In genomic region chr11:70228828-70229227, GRCm38 (mm10) we compare ENCODE assay signal across 8 mouse cellular contexts. TPM values are rescaled to one million over a fixed set of nuclear protein-coding genes. Genes with fewer than 3 reads are reported as not detected.
A peak's percentile ranks its signal among the peaks of the same experiment; 100 is the strongest.
DNase-seq lines count a peak whose midpoint lies in the region; ATAC-seq and TF ChIP-seq lines count a peak whose summit lies in the region.

No protein-coding gene starts in this region.

- peaks cover 84% of the 10 kb centered on the region for H3K27me3 ChIP-seq in embryonic facial prominence, embryonic 10.5 days (replicated peaks; ENCODE audit: low read depth, poor library complexity, severe bottlenecking)
- H3K27me3 ChIP-seq in kidney, adult 2 months (replicated peaks; ENCODE audit: control insufficient read depth, insufficient read depth, low read length): no peaks in the 10 kb centered on the region
- H3K27me3 ChIP-seq in liver, embryonic 14.5 days (ENCODE audit: control insufficient read depth, insufficient read depth, low read length): peaks cover 20% of the 10 kb centered on the region
- no peaks in the 10 kb centered on the region; the same call in 1 of the 2 replicates for H3K27me3 ChIP-seq in stomach, postnatal 0 days (ENCODE audit: control insufficient read depth, insufficient read depth, low read length)

- peak overlapping the region; percentile 19; the same call in 1 of the 2 replicates for H3K27ac ChIP-seq in embryonic facial prominence, embryonic 10.5 days (replicated peaks)
- peak overlapping the region; percentile 57; the same call in 1 of the 2 replicates for H3K27ac ChIP-seq in kidney, adult 2 months (ENCODE audit: insufficient read depth, low read depth, low read length)
- H3K27ac ChIP-seq in liver, embryonic 14.5 days: no peak overlapping the region; the same call in 1 of the 2 replicates
- H3K27ac ChIP-seq in stomach, postnatal 0 days (replicated peaks): peak overlapping the region; percentile 70

- TF ChIP-seq POLR2A in kidney, adult 2 months (IDR thresholded peaks at IDR 0.05; ENCODE audit: low read depth, low read length): no peak

- H3K4me3 ChIP-seq in embryonic facial prominence, embryonic 10.5 days: peak overlapping the region; percentile 47
- H3K4me3 ChIP-seq in kidney, adult 2 months (ENCODE audit: insufficient read depth, low read depth, low read length): peak overlapping the region; percentile 49
- peak overlapping the region; percentile 38 to 56 for H3K4me3 ChIP-seq in liver, embryonic 14.5 days (ENCODE audit: insufficient read depth in 1 of 2, low read depth in 2 of 2, low read length in 2 of 2)
- peak overlapping the region; percentile 39 for H3K4me3 ChIP-seq in stomach, postnatal 0 days (ENCODE audit: low read depth, low read length)

- 2% methylated on average over 19 of the region's 19 CpGs for WGBS in embryonic facial prominence, embryonic 10.5 days
- WGBS in kidney, adult 2 months: 2% methylated on average over 19 of the region's 19 CpGs
- WGBS in liver, embryonic 14.5 days (ENCODE audit: insufficient replicate concordance): under 1% methylated on average over 19 of the region's 19 CpGs
- 1% methylated on average over 19 of the region's 19 CpGs for WGBS in stomach, postnatal 0 days

- H3K4me2 ChIP-seq in liver, embryonic 14.5 days (ENCODE audit: low read depth): peak overlapping the region; percentile 87
- peak overlapping the region; percentile 48 for H3K4me2 ChIP-seq in stomach, postnatal 0 days (replicated peaks; ENCODE audit: low read depth)

- TF ChIP-seq EP300 in liver, embryonic 14.5 days (IDR thresholded peaks at IDR 0.05; ENCODE audit: low read depth): no peak
- no peak for TF ChIP-seq EP300 in stomach, postnatal 0 days (optimal IDR thresholded peaks at IDR 0.05)

- TF ChIP-seq CTCF in kidney, adult 2 months (conservative IDR thresholded peaks at IDR 0.05; ENCODE audit: insufficient read depth, insufficient read length, low read depth, low read length): no peak
- no peak for TF ChIP-seq CTCF in liver, embryonic 14.5 days (IDR thresholded peaks at IDR 0.05; ENCODE audit: low read depth)
- peak; percentile 18; the same call in 1 of the 2 replicates for TF ChIP-seq CTCF in stomach, postnatal 0 days (IDR thresholded peaks at IDR 0.05; ENCODE audit: low read depth)

- H3K4me1 ChIP-seq in embryonic facial prominence, embryonic 10.5 days: peaks cover 57% of the 10 kb centered on the region
- peaks cover 13% of the 10 kb centered on the region for H3K4me1 ChIP-seq in kidney, adult 2 months (ENCODE audit: control insufficient read depth, insufficient read depth, low read length)
- peaks cover 31 to 36% of the 10 kb centered on the region in 2 experiments for H3K4me1 ChIP-seq in liver, embryonic 14.5 days (replicated peaks; ENCODE audit: control insufficient read depth in 2 of 2, insufficient read depth in 2 of 2, low read length in 1 of 2)
- no peaks in the 10 kb centered on the region; the same call in 1 of the 2 replicates for H3K4me1 ChIP-seq in stomach, postnatal 0 days (replicated peaks; ENCODE audit: control insufficient read depth, insufficient read depth)

- H3K9ac ChIP-seq in liver, embryonic 14.5 days (replicated peaks): peak overlapping the region; percentile 61
- H3K9ac ChIP-seq in stomach, postnatal 0 days (ENCODE audit: low read length): 0 out of 2 replicates have a peak overlapping the region, but pooled peaks have one; percentile 18

- H3K9me3 ChIP-seq in embryonic facial prominence, embryonic 10.5 days: no peaks in the 10 kb centered on the region
- H3K9me3 ChIP-seq in liver, embryonic 14.5 days (ENCODE audit: control insufficient read depth, low read length): no peaks in the 10 kb centered on the region
- H3K9me3 ChIP-seq in stomach, postnatal 0 days (ENCODE audit: control insufficient read depth, low read length): no peaks in the 10 kb centered on the region

- DNase-seq in CD4-positive helper T cell, adult 2 months (ENCODE audit: low read depth, low spot score): peak; percentile 87
- DNase-seq in adrenal gland, postnatal 14 days: peak; percentile 92
- DNase-seq in embryonic facial prominence, embryonic 10.5 days (ENCODE audit: low spot score): peak; percentile 82
- DNase-seq in heart, adult 9 months (ENCODE audit: low spot score in 2 of 2): peak; percentile 86 to 87
- DNase-seq in kidney, adult 2 months: peak; percentile 91
- DNase-seq in liver, embryonic 14.5 days (ENCODE audit: low read depth in 3 of 3, low spot score in 3 of 3): peak; percentile 75 to 87 (median 80)
- peak; percentile 93 for DNase-seq in natural killer cell, adult 2 months (ENCODE audit: low spot score in 2 of 2)
- DNase-seq in stomach, postnatal 0 days (ENCODE audit: low spot score): peak; percentile 87

- no peaks in the 10 kb centered on the region for H3K36me3 ChIP-seq in embryonic facial prominence, embryonic 10.5 days (replicated peaks)
- no peaks in the 10 kb centered on the region for H3K36me3 ChIP-seq in kidney, adult 2 months (ENCODE audit: control insufficient read depth, insufficient read depth, low read length)
- H3K36me3 ChIP-seq in liver, embryonic 14.5 days (replicated peaks; ENCODE audit: control insufficient read depth, insufficient read depth, low read depth): no peaks in the 10 kb centered on the region
- H3K36me3 ChIP-seq in stomach, postnatal 0 days (ENCODE audit: control insufficient read depth, insufficient read depth, low read length): no peaks in the 10 kb centered on the region

- ATAC-seq in liver, embryonic 14.5 days (ENCODE audit: insufficient read depth): peak; percentile 81
- peak; percentile 54 for ATAC-seq in stomach, postnatal 0 days (ENCODE audit: low FRiP score, low TSS enrichment)

RNA-seq across cellular contexts. Expression of gene Bcl6b, which starts 0.8 kb away (rescaled TPM):
- total RNA-seq in adrenal gland, postnatal 14 days (2021): 27.0 and 28.1 TPM in 2 replicates
- 5.0 and 7.2 TPM in 2 replicates for polyA plus RNA-seq in embryonic facial prominence, embryonic 10.5 days (2016; fragmentation: Nextera tagmentation; extraction: Ambion mirVana)
- 7.9 and 8.8 TPM in 2 replicates for polyA plus RNA-seq in kidney, adult 2 months (2012; rRNA removed)
- 1.0 TPM in 2 replicates for polyA plus RNA-seq in liver, embryonic 14.5 days (2012; rRNA removed)
- 1.0 and 2.5 TPM in 2 replicates for polyA plus RNA-seq in liver, embryonic 14.5 days (2014; fragmentation: Nextera tagmentation; extraction: Ambion mirVana)
- polyA plus RNA-seq in stomach, postnatal 0 days (2015; fragmentation: Nextera tagmentation; extraction: Ambion mirVana): 3.2 and 3.6 TPM in 2 replicates

RNA-seq across cellular contexts. Expression of gene Slc16a13, which starts 8.0 kb away (rescaled TPM):
- 5.3 and 5.6 TPM in 2 replicates for total RNA-seq in adrenal gland, postnatal 14 days (2021)
- 11.6 and 11.7 TPM in 2 replicates for polyA plus RNA-seq in embryonic facial prominence, embryonic 10.5 days (2016; fragmentation: Nextera tagmentation; extraction: Ambion mirVana)
- polyA plus RNA-seq in kidney, adult 2 months (2012; rRNA removed): 44.0 and 48.8 TPM in 2 replicates
- 2.9 and 3.2 TPM in 2 replicates for polyA plus RNA-seq in liver, embryonic 14.5 days (2012; rRNA removed)
- 3.8 and 4.4 TPM in 2 replicates for polyA plus RNA-seq in liver, embryonic 14.5 days (2014; fragmentation: Nextera tagmentation; extraction: Ambion mirVana)
- 5.7 and 6.1 TPM in 2 replicates for polyA plus RNA-seq in stomach, postnatal 0 days (2015; fragmentation: Nextera tagmentation; extraction: Ambion mirVana)

RNA-seq across cellular contexts. Expression of gene 0610010K14Rik, which starts 8.9 kb away (rescaled TPM):
- total RNA-seq in adrenal gland, postnatal 14 days (2021): 55.7 and 62.4 TPM in 2 replicates
- polyA plus RNA-seq in embryonic facial prominence, embryonic 10.5 days (2016; fragmentation: Nextera tagmentation; extraction: Ambion mirVana): 210 and 215 TPM in 2 replicates
- polyA plus RNA-seq in kidney, adult 2 months (2012; rRNA removed): 73.6 and 78.9 TPM in 2 replicates
- polyA plus RNA-seq in liver, embryonic 14.5 days (2012; rRNA removed): 53.3 and 56.1 TPM in 2 replicates
- 78.4 and 79.8 TPM in 2 replicates for polyA plus RNA-seq in liver, embryonic 14.5 days (2014; fragmentation: Nextera tagmentation; extraction: Ambion mirVana)
- polyA plus RNA-seq in stomach, postnatal 0 days (2015; fragmentation: Nextera tagmentation; extraction: Ambion mirVana): 81.0 and 83.6 TPM in 2 replicates

RNA-seq across cellular contexts. Expression of gene Gm21988, which starts 10.8 kb away (rescaled TPM):
- total RNA-seq in adrenal gland, postnatal 14 days (2021): 3.6 and 5.4 TPM in 2 replicates
- 7.9 and 10.7 TPM in 2 replicates for polyA plus RNA-seq in embryonic facial prominence, embryonic 10.5 days (2016; fragmentation: Nextera tagmentation; extraction: Ambion mirVana)
- polyA plus RNA-seq in kidney, adult 2 months (2012; rRNA removed): 13.9 and 15.8 TPM in 2 replicates
- 4.5 and 4.8 TPM in 2 replicates for polyA plus RNA-seq in liver, embryonic 14.5 days (2012; rRNA removed)
- 4.2 and 4.4 TPM in 2 replicates for polyA plus RNA-seq in liver, embryonic 14.5 days (2014; fragmentation: Nextera tagmentation; extraction: Ambion mirVana)
- 7.5 and 10.1 TPM in 2 replicates for polyA plus RNA-seq in stomach, postnatal 0 days (2015; fragmentation: Nextera tagmentation; extraction: Ambion mirVana)

RNA-seq across cellular contexts. Expression of gene Rnasek, which starts 10.8 kb away (rescaled TPM):
- total RNA-seq in adrenal gland, postnatal 14 days (2021): 215 and 239 TPM in 2 replicates
- polyA plus RNA-seq in embryonic facial prominence, embryonic 10.5 days (2016; fragmentation: Nextera tagmentation; extraction: Ambion mirVana): 96.4 and 106 TPM in 2 replicates
- polyA plus RNA-seq in kidney, adult 2 months (2012; rRNA removed): 457 and 485 TPM in 2 replicates
- polyA plus RNA-seq in liver, embryonic 14.5 days (2012; rRNA removed): 29.9 and 41.0 TPM in 2 replicates
- polyA plus RNA-seq in liver, embryonic 14.5 days (2014; fragmentation: Nextera tagmentation; extraction: Ambion mirVana): 124 and 143 TPM in 2 replicates
- polyA plus RNA-seq in stomach, postnatal 0 days (2015; fragmentation: Nextera tagmentation; extraction: Ambion mirVana): 317 and 326 TPM in 2 replicates
